Mouse (Mus musculus): ENCODE results near the gene Zbtb16. TPM values are rescaled to one million over a fixed set of nuclear protein-coding genes. Genes with fewer than 3 reads are reported as not detected.

Zbtb16 gene
- total RNA-seq, 2 experiments from 2014 or later = 144 to 166 TPM

DNA sequence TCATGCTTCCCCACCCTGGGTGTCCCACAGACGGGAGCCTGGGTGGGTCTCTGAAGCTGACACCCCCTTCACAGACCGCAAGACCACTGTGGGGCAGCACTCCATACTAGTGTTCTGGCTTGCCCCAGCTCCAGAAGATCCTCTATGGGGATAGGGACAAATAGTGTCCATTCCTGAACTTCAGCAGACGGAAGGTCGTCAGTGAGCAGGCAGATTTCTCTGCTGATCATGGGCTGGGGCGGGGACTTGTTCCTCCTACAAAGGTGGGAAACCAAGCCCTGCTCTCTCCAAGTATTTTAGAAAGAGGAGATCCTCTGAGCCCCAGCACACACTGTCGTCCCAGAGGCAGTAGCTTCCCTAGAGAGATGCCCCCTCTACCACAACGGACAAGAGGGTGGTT lies 142.3 kb downstream of the Zbtb16 start:
- intact Hi-C loops (cut with DNase I) = no loop called here
- DNase-seq = no peak

- intact Hi-C loops (cut with DNase I) = no loop called here
- no peak for DNase-seq
Observed at GRCm38 (mm10) chr9:48689718-48689980, 146.4 kb downstream of the Zbtb16 start.

DNA sequence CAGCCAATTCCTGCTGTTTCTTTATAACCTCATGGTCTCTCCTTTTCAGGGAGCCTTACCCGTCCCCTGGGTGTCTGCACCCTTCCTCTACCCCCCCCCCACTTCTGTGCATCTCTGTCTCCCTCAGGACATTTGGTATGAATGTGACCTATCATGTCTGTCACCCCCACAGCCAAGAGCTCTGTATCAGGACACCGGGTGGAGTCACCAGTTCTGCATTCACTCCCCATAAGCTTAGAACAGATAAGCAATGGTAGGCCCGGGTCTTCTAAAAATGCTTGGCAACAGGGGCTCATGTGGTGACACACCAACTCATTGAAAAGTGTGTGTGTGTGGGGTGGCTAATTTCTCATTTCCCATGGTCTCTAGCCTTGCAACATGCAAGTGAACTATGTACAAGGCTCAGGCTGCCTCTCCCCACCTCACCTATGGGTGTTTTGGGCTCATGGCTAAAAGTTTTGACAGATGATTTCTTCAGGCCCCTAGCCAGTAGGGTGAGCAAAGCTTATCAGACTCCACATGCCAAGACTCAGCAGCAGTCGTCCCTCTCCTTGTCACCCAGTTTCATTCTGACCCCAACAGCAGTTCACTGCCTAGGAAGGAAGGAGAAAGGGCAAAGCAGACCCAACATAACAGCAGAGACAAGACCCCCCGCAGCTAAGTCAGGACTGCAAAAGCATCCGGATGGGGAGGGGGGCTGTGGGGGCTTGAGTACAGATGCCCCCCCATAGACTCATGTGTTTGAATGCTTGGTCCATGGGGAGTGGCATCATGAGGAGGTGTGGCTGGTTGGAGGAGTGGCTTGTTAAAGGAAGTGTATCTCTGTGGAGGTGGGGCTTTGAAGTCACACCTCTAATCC lies 146.9 kb downstream of the Zbtb16 start:
- DNase-seq = no peak
- intact Hi-C loops (cut with DNase I) = no loop called here

DNA sequence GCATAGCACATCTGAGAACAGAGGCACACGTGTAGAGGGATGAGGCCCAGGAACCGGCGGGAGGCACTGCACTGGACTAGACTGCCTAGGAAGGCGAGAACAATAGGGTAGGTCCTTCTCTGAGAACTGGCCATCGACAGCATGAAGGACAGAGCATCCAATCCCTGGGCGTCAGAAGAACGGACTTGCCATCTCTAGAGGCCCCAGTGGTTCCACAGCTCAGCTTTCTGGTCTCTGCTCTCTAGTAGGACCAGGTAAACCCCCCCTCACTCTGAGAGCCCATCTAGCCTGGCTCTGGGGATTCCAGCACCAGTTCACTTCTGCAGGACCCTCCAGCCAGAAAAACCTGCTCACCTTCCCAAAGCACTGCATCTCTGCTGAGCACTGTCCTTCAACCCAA lies 148.1 kb downstream of the Zbtb16 start:
- intact Hi-C loops (cut with DNase I) = no loop called here
- DNase-seq = no peak

DNA sequence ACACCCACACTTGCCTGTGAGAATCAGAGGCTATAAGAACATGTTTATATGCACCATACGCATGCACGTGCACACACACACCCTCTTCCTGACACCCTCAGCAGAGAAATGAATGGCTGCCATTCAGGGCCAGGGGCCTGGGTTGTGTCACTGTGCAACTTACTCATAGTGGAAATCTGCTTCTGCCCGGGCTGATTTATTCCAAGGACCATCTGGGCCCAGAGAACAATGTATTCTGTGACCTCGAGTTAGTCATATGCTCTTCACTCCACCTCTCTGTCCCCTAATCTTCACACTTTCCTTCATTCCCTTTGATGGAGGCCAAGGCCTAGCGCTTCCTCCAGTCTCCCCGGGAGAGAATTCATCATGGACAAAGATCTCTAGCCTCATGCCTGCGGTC lies 150.3 kb downstream of the Zbtb16 start:
- intact Hi-C loops (cut with DNase I) = no loop called here

DNA sequence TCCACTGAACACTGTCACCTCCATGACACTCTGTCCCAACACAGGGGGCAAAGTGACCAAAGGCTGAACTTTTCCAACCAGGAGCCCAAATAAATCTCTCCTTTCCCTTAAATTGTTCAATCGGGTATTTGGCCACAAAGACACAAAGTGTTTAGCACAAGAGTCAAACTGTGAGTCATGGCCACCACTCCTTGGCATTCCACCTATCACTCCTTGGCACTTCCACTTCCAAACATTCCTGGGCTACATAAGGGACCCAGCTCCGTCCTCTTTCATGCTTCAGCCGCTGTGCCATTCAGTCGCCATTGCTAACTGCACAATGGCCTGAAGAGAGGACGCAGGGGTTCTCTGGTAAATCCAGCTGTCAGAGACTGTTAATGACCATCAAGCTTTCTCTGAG lies 151.9 kb downstream of the Zbtb16 start:
- intact Hi-C loops (cut with DNase I) = no loop called here
- no peak for DNase-seq

More for the DNA sequence above, 150.3 kb downstream of the Zbtb16 start:
- DNase-seq = no peak

GRCm38 (mm10) chr9:48681193-48681592 lies 154.8 kb downstream of the Zbtb16 start:
- DNase-seq = no peak
- intact Hi-C loops (cut with DNase I) = no loop called here

DNA sequence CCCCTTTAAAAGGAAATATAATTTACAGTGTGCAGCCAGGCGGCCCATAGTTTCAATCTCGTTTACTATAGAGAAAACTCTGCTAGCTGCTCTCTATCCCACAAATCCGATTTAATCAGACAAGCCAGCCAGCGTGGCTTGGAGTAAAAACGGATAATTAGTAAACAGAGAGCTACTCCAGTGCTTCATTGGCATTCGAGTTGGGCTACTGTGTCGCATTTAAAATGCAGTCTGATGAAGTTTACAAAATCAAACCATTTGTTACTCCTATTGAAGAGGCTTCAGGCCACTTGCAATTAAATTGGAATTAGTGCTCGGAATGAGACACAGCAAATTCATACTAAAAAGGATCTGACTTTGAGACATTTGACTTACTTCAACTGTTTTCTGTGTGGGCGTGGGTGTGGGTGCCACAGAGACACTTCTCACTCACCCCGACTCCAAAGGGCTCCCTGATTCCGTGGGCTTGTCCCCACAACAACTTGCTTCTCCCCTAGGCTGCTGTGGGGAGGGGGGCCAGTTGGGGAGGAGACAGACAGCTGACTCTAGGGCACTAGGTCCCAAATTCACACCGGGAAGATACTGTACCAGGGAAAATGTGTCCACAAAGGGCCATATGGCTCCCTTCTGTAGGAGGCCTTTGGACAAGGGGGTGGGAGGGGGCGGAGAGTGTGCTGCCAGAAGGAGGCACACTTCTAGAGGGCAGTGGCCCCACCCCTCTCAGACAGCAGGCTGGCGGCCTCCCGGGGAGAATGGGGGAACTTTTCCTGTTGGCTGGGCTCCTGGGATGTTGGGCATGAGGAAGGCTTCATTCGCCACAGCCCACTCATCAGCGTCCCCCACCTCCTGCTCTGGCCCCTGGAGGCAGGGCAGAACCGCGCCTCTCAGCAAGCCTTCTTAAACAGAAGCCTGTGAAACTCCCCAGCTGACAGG lies 157.3 kb downstream of the Zbtb16 start:
- DNase-seq = peak; percentile 33 to 47
- intact Hi-C loops (cut with DNase I) = no loop called here

- DNase-seq = peak in 1 of 2 experiments; percentile 39
- intact Hi-C loops (cut with DNase I) = no loop called here
Observed at GRCm38 (mm10) chr9:48675151-48675790, 160.8 kb downstream of the Zbtb16 start.

- intact Hi-C loops (cut with DNase I) = no loop called here
Observed at GRCm38 (mm10) chr9:48674359-48675015, 161.5 kb downstream of the Zbtb16 start.

DNA sequence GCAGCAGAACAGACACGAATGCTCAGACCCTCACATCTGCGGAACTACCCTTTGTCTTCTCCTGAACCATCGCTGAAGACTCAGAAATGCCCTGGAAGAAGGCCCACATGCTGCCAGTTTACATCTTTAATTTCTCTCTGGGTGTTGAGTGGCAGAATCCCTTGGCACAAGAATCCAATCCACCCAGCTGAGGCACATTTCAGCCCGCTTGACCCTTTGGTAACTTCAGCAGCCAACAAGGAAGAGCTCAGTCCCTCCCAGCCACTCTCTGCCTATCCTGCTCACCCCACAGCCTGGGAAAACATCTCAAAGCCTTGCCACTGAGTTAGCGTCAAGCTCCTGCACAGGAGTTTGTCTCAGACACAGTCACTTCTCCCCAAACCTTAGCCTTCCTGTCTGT lies 162.2 kb downstream of the Zbtb16 start:
- intact Hi-C loops (cut with DNase I) = no loop called here
- no peak for DNase-seq

More at GRCm38 (mm10) chr9:48674359-48675015, 161.5 kb downstream of the Zbtb16 start:
- peak; percentile 51 to 56 for DNase-seq

DNA sequence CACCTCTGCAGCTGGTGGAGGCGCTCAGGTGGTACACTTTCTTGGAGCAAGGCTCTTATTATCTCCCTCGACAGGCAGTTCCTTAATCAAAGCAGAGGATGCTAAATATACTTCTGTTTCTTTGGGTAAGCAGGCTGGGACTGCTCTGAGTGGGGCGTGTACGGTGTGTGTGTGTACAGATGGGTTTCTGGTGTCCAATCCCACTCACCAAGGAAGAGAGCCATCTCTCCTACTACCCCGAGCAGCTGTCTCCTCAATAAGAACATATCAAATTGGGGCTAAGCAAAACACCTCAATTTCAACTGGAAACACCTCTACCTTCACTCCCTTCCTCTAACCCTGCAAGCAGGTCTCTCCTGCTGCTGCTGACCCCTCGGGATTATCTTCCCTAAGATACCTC lies 162.8 kb downstream of the Zbtb16 start:
- intact Hi-C loops (cut with DNase I) = no loop called here
- DNase-seq = no peak

- intact Hi-C loops (cut with DNase I) = no loop called here
- no peak for DNase-seq
Observed at GRCm38 (mm10) chr9:48671841-48672240, 164.2 kb downstream of the Zbtb16 start.

- DNase-seq = no peak
- intact Hi-C loops (cut with DNase I) = no loop called here
Observed at GRCm38 (mm10) chr9:48670156-48670555, 165.9 kb downstream of the Zbtb16 start.

DNA sequence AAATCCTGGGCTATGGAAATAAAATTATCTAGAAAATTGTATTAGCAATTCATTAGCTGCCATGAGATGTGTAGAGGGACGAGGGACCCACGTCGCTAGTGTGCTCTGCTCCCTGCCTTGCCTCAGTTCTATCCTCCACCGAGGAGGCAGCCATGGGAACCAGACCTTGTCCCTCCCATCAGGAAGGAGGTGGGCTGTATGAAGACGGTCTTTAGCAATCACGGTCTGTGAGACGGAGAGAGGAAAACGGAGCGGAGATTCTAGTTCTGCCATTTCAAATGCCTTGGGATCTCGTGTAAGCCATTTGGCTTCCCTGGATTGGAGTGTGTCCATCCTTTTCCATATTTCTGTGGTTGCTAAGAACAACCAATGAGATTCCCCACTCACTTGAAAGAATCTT lies 166.3 kb downstream of the Zbtb16 start:
- intact Hi-C loops (cut with DNase I) = no loop called here

GRCm38 (mm10) chr9:48666702-48667101 lies 169.3 kb downstream of the Zbtb16 start:
- DNase-seq = no peak
- intact Hi-C loops (cut with DNase I) = no loop called here

More for the DNA sequence above, 166.3 kb downstream of the Zbtb16 start:
- no peak for DNase-seq

GRCm38 (mm10) chr9:48663052-48663433 lies 173.0 kb downstream of the Zbtb16 start:
- intact Hi-C loops (cut with DNase I) = loop anchor here (5.0 kb wide), 1 partner anchor 39 kb away; no protein-coding TSS in a partner anchor
- DNase-seq = no peak

DNA sequence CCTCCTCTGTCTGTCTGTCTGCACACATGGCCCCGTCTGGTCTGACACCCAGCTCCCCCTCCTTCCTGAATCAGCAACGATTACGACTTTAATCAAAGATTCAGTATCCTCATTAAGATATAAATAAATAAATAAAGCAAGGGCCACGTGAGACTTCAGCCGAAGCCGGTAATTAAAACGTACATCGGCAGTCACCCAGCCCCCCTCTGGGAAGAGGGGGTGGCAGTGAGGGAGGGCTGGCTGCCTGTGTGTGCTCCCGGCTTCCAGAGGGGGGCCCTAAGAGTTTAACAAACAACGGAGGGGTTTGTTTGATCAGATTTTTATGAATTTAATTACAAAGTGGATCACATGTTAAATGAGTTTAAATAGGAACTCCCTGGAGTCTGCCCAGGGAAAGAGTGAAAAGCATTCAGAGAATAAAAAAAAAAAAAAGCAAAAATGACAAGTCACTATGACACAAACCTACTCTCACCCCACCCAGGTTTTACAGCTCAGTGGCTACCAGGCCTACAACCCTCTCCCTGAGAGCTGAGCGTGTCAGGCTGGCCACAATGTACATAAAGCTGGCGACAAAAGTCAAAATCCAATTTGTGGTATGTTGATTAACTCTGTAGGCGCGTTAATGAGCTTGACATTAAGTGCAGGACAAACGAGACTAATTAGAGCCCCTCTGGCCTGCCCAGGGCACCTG lies 173.5 kb downstream of the Zbtb16 start:
- DNase-seq = no peak
- intact Hi-C loops (cut with DNase I) = loop anchor here (5.0 kb wide), 1 partner anchor 40 kb away; no protein-coding TSS in a partner anchor

- intact Hi-C loops (cut with DNase I) = loop anchor here (5.0 kb wide), 1 partner anchor 41 kb away; no protein-coding TSS in a partner anchor
- no peak for DNase-seq
Observed at GRCm38 (mm10) chr9:48661225-48662023, 174.6 kb downstream of the Zbtb16 start.
